Mouse (Mus musculus) G1E-ER4 (cell line): ENCODE data around the gene Mtmr3. TPM values are rescaled to one million over a fixed set of nuclear protein-coding genes. Genes with fewer than 3 reads are reported as not detected.

Experiments
- GATA1 ChIP-seq: IDR thresholded peaks from one replicate; pipeline ENCODE4 v1.8.0; 2012; ENCODE audit warnings: low read length, inconsistent platforms
- polyA plus RNA-seq: library from polyadenylated mRNA; stranded (reverse); fragments of >175 nt; gene quantifications from 2 replicates; pipeline ENCODE4 v1.2.3, GENCODE M21; 2012

The Mtmr3 gene
- polyA plus RNA-seq, 1 experiment: 20.9 TPM

DNA sequence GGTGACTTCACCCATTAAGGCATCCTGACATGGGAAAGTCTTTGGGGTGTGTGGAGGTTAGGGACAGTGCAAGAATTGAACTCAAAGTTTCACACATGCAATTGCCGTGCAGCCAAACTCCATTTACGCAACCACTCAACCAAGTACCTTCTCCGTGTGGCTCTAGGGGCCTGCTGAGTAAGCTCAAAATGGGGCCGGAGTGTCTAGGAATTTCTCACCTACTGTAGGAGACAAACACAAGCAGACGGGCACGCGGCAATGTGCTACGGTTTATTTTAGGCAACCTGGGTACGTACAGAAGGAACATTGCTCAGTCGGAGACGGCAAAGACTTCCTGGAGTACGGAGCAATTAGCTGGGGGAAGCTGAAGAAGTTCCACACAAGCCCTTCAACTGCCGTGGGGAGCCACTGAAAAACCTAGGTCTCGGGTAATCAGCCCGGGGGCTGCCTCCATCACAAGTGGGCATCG is 25.4 kb upstream of the Mtmr3 start, which contains the start of gene Gm11032:
TSS of gene Gm11032 (plus strand) at position 51 of the 469 bp plus-strand sequence.
- no peak for TF ChIP-seq GATA1

DNA sequence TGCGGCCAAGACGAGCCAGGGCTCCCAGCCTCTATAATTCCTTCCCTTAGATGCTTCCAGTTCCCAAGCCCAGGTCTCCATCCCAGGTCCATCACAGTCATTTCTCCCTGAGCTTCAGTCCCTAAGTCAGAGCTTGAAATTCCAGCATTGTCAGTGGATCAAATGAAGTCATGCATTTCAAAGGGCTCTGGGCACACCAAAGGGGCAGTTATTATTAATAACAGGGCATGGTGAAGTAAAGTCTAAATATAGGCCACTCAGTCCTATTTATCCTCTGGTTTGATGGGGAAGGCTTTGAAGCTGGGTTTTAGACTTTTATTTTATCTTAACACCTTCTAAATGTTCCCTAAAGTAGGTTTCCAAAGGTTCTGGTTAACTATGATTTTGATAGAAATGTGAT is 17.2 kb upstream of the Mtmr3 start:
- no peak for TF ChIP-seq GATA1

DNA sequence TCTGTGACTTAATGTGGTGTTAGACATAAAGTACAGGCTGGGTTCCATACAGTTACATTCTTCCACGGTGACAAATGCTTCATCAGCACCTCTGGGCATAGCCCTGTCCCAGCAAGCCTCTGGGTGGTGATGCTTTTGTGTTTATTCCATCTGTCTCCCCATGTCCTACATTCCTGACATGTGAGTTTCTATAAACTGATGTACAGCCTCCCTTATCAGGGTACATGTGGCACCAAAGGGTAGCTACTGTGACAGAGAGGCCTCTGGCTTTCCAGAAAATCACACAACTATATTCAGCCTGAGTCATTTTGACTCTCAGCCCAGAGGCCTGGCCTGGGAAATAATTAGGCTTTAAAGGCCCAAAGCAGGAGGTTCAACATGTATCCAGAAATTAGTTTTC is 11.9 kb upstream of the Mtmr3 start:
- TF ChIP-seq GATA1: no peak

DNA sequence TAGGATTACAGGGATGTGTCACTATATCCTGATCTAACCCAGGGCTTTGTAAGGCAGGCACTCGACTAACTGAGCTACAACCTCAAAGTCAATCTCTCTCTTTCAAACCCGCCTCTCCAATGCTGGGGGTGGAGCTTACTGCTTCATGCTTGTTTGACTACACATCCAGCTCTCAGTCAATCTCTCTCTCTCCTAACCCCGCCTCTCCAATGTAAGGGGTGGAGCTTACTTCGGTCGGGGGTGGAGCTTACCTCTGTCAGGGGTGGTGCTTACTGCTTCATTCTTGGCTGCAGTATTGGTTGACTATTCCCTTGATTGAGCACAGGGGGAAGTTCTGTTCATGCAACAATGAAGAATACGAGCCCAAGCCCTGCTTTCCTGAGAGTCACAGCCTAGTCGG is 10.8 kb upstream of the Mtmr3 start:
- TF ChIP-seq GATA1: no peak

DNA sequence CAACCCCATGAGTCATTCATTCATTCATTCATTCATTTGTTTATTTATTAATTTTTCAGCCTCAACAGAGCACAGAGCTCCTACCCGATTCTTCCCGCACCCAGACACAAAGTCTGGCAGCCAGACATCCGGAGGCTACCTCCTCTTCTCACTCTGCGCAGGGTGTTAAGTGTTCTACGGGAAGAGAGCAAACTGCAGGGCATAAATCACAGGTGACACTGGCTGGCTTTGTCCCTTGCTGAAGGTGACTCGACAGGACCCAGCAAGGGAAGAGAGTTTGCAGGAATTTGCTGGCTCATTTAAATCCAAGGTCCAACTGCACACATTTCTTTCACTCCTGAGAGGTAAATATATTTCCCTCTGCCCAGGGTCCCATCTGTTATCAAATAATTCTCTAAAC is 9.8 kb upstream of the Mtmr3 start:
- no peak for TF ChIP-seq GATA1

DNA sequence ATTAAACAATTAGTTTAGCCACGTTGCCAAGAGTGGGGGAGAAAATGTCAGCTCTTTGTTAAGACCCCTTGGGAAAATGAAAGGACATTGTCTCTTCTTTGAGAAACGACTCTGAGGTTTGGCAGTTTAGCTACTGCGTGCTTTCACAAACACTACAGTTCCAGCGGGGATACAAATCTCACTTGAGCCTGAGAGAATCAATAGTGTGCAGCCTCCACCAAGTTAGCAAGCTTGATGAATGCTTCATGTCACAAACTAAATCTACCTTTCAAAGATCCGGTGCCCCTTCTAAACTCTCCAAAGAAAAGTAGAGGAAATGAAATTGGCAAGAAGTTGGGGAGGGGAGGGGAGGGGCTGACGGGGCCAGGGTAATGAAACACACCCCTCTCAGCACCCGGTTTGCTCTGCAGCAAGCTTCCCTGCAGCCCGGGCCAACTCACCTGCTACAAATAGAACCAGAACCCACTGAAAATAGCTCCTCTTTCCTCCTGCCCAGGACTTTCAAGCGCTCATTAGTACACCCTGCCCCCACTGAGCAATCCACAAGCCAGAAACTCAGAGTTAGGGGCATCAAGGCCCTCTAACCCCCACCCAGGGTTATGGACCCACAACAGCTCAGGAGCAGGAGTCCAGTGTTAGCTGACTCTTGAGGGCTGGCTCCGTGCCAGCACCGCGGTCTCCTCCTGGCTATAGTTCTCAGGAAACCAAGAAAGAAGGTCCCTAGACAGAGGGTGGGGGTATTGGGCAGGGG is 8.2 kb upstream of the Mtmr3 start:
- no peak for TF ChIP-seq GATA1

DNA sequence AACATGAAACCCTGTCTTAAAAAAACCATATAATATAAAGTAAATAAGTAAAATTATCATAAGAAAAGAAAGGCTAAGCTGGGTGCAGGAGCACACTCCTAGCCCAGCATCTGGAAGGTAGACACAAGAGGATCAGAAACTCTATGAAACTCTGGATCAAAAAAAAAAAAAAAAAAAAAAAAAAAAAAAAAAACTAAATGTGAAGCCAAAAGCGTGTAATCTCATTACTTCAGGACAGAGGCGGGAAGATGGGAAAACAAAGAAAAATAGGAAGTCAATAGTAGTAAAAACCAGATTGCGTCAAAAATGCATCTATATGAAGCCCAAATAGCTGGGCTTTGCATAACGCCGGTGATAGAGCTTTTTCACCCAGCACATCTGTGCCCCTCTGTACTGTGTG is 7.2 kb upstream of the Mtmr3 start:
- TF ChIP-seq GATA1: no peak

DNA sequence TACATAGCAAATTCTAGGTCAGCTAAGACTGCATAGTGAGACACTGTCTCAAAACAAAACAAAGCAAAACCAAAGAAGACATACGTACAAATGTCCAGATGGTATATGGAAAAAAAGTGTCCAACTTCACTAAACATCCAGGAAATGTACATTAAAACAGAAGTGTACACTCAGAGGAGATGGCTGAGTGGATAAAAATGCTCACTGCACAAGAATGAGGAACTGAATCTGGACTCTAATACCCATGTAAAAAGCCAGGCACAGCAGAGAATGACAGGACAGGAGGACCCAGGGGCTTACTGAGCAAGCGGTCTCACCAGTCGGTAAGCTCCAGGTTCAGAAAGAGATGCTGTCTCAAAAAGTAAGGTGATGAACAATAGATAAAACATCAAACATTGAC is 5.3 kb upstream of the Mtmr3 start:
- TF ChIP-seq GATA1: no peak

DNA sequence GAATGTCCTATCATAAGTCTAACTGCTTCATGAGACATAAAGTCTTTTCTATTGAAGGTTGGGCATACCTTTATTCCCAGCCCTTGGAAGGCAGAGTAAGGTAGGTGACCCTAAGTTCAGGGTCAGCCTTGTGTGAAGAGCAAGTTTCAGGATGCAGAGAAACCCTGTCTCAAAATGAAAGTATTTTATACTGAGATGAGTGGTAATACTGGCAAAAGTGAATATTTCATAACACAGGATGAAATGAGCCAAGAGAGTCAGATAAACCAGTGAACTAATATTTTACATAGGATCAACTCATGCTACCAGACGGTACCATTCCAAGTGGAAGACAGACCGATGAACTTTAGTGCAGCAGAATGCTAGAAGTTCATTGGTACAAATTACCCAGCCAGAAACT is 3.7 kb upstream of the Mtmr3 start:
- TF ChIP-seq GATA1: no peak

DNA sequence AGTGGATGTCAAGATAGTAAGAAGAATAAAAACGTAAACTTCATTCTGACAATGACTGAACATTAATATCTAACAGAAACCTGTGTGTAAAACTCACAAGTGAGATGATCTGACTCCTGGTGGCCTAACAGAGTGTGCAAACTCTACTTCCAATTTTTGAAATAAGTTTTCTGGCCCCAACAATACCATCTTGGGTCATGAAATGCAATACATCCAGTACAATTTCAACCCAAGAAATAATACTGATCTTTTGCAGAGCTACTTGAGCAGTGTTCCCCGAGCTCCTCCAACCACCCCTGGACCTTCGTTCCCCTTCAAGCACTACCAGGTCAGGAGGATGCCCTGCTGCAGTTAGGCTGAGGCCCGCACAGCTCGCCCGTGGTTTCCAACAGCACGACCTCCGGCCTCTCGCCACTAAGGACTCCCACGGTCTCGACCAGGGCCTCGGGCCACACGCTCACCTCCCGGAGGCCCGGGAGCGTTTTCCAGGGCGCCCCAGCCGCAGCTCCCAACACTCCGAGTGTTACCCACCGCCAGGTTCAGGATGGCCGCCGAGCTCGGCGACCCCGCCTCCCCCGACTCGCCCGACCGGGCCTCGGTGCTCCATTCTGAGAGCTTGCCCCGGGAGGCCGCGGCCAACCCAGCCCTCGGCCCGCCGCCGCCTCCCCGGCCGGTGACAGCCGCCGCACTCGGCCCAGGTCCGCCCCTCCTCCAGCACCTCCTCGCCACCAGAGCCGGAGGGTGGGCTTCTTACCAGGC is 635 bp downstream of the Mtmr3 start:
- TF ChIP-seq GATA1: no peak

DNA sequence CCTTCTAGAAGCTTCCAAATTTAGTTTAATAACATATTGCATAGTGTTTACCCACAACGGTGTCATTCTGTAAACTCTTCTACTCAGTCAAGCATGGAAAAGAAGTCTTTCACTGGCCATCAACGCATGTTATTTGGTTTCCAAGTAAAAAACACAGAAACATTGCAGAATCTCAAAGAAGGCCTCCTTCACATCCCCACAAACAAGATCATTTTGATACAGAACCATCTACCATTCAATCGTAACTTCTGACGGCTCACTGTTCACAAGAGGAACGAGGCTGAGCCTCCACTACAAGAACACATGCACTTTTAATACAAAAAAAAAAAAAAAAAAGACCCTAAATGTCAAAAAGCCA is 1.2 kb downstream of the Mtmr3 start:
- no peak for TF ChIP-seq GATA1

DNA sequence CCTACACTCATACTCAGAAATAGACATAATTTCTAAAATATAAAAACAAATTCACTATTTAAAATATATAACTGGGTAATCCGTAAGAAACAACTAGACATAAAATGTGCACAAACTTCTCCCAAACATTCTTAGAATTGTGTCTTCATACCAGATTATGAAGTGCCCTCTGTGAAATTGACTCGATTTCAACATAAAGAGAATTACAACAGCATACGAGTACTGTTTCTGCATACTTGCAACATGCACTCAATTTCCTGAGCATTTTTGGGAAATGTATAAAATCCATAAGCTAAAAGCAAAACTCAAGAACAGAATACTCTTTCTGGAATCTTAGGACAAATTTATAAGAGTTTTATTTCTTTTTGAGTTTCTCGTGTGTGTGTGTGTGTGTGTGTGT is 2.9 kb downstream of the Mtmr3 start:
- TF ChIP-seq GATA1: no peak

DNA sequence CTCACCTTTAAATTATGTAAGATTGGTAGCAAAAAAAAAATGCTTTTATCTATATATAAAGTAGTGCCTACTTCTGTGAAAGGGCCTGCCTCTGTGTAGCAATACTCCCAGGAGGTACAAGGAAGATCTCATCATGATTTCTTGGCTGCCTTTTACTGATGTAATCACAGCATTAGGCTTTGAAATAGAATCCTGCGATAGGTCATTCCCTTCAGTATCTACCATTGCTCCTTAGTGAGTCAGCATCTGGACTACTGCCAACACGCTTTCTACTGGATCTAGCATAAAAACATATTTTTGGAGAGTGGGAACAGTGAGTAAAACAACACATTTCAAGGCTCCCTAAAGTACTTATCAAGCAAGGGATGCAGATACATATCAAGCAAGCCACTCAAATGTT is 16.0 kb downstream of the Mtmr3 start:
- no peak for TF ChIP-seq GATA1

DNA sequence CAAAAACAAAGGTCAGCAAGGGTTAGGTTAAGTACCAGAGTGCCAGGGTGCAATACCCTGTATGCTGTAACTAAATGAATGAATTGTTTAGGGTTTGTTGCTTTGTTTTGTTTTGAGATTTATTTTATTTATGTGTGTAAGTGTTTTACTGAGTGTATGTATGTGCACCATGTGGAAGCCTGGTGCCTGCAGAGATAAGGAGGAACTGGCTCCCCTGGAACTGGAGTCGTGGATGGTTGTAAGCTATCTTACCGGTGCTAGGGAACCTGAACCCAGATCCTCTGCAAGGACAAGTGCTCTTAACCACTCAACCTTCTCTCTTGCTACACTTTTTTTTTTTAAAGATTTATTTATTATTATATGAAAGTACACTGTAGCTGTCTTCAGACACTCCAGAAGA is 17.6 kb downstream of the Mtmr3 start:
- TF ChIP-seq GATA1: no peak

DNA sequence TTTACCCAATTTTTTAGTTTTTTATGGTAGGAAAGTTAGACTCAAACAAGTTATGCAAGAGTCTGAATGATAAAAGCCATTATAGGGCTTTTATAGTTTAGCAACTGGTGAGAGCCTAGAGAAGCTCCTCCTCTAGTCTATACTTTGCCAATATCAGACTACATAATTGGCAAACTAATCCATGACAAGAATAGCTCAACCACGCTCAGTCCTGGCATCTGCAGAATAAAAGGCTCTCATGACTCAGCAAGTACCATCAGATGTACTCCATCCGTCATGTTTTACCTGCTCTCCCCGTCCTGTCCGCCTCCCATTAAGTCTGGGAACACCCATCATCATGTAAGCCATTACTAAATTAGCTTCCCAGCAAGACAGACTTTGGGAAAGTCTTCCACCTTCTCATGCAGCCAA is 23.2 kb downstream of the Mtmr3 start:
- TF ChIP-seq GATA1: no peak

DNA sequence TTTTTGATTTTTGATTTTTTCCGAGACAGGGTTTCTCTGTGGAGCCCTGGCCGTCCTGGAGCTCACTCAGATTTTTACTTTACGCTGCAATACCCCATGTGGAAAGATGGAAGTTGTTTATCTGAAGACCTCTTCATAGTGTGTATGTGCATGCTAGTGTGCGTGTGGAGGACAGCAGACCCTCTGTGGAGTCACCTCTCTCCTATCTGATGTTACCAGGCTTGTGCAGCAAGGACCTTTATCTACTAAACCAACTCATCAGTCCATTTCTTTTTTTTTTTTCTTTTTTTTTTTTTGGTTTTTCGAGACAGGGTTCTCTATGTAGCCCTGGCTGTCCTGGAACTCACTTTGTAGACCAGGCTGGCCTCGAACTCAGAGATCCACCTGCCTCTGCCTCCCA is 28.3 kb downstream of the Mtmr3 start:
- no peak for TF ChIP-seq GATA1

DNA sequence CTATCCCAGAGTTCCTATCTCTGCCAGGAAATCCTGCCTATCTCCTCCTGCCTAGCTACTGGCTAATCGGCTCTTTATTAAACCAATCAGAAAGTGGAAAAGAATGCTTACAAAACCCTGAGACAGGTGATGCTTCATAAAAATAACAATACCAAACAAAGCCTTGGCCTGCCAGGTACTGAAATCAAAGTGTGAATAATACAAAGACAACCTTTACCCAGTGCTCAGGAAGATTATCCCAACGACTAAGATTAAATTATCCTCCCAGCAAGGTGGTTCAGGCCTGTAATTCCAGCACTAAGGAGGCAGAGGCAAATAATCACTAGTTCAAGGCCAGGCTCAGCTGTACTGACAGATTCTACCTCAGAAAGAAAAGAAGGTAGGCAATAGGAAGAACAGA is 29.1 kb downstream of the Mtmr3 start:
- TF ChIP-seq GATA1: no peak
